Mouse (Mus musculus) ovary, adult 18-20 months (tissue): ENCODE data around the gene Snx6.
"Not testable (repeated sequence)": the region's sequence is repeated elsewhere in the genome, so short reads cannot be mapped to it uniquely, and the experiment has no call there.

Experiments
- DNase-seq: peaks from one replicate; pipeline ENCODE4 v3.0.0; 2022; ENCODE audit warnings: low spot score, mixed read lengths

The Snx6 gene

GRCm38 (mm10) chr12:54796516-54797195, 1.2 kb upstream of the Snx6 start:
- DNase-seq: no peak

- no peak for DNase-seq
Observed at GRCm38 (mm10) chr12:54794392-54794791, 1.1 kb downstream of the Snx6 start.

- DNase-seq: no peak
Observed at GRCm38 (mm10) chr12:54791465-54791864, 4.0 kb downstream of the Snx6 start.

- no peak for DNase-seq
Observed at GRCm38 (mm10) chr12:54789346-54790143, 6.0 kb downstream of the Snx6 start.

GRCm38 (mm10) chr12:54763624-54764023, 31.9 kb downstream of the Snx6 start:
- no peak for DNase-seq

GRCm38 (mm10) chr12:54760676-54761075, 34.8 kb downstream of the Snx6 start:
- no peak for DNase-seq

- no peak for DNase-seq
Observed at GRCm38 (mm10) chr12:54758846-54759245, 36.7 kb downstream of the Snx6 start.

- DNase-seq: no peak
Observed at GRCm38 (mm10) chr12:54748647-54749046, 46.9 kb downstream of the Snx6 start.

- not testable (repeated sequence) for DNase-seq
Observed at GRCm38 (mm10) chr12:54738661-54739243, 56.8 kb downstream of the Snx6 start.

GRCm38 (mm10) chr12:54737891-54738660, 57.4 kb downstream of the Snx6 start:
- not testable (repeated sequence) for DNase-seq

GRCm38 (mm10) chr12:54734307-54735131, 61.0 kb downstream of the Snx6 start:
- not testable (repeated sequence) for DNase-seq

GRCm38 (mm10) chr12:54729140-54730059, 66.1 kb downstream of the Snx6 start:
- not testable (repeated sequence) for DNase-seq

- not testable (repeated sequence) for DNase-seq
Observed at GRCm38 (mm10) chr12:54718871-54719786, 76.4 kb downstream of the Snx6 start.

GRCm38 (mm10) chr12:54717516-54717915, 78.0 kb downstream of the Snx6 start:
- DNase-seq: not testable (repeated sequence)

- DNase-seq: not testable (repeated sequence)
Observed at GRCm38 (mm10) chr12:54713822-54714626, 81.5 kb downstream of the Snx6 start.

- DNase-seq: not testable (repeated sequence)
Observed at GRCm38 (mm10) chr12:54710494-54710879, 85.0 kb downstream of the Snx6 start.

GRCm38 (mm10) chr12:54709691-54710493, 85.6 kb downstream of the Snx6 start:
- DNase-seq: not testable (repeated sequence)
